Mouse (Mus musculus) forebrain, postnatal 0 days (tissue): ENCODE results near the gene Sh3gl3. TPM values are rescaled to one million over a fixed set of nuclear protein-coding genes. Genes with fewer than 3 reads are reported as not detected.
A peak's percentile ranks its signal among the peaks of the same experiment; 100 is the strongest.

Source experiments
- ATAC-seq: fragments of 200-750 bp; cut with Nextera tagmentation; 2 replicates; pipeline ENCODE4 v1.8.0; 2017; ENCODE audit warnings: mild to moderate bottlenecking, moderate library complexity
- DNase-seq: peaks from one replicate; pipeline ENCODE4 v3.0.0-alpha.2; 2015
- H3K27ac ChIP-seq: fragments of 300-500 bp; sonication (generic); 2 replicates; pipeline ENCODE4 v1.5.1; 2014; ENCODE audit warnings: low read depth, mild to moderate bottlenecking, antibody characterized with exemption, low read length, moderate library complexity, mixed read lengths
- H3K27me3 ChIP-seq: fragments of 300-500 bp; sonication (generic); 2 replicates; pipeline ENCODE4 v1.6.1; 2014; ENCODE audit warnings: mild to moderate bottlenecking, low read length, mixed read lengths; ENCODE audit not compliant: insufficient read depth
- H3K36me3 ChIP-seq: fragments of 300-500 bp; sonication (generic); 2 replicates; pipeline ENCODE4 v1.6.1; 2014; ENCODE audit warnings: mild to moderate bottlenecking, moderate library complexity; ENCODE audit not compliant: insufficient read depth
- H3K4me1 ChIP-seq: fragments of 300-500 bp; sonication (generic); 2 replicates; pipeline ENCODE4 v1.6.1; 2014; ENCODE audit warnings: antibody characterized with exemption; ENCODE audit not compliant: insufficient read depth
- H3K4me2 ChIP-seq: fragments of 300-500 bp; sonication (generic); 2 replicates; pipeline ENCODE4 v1.6.1; 2014; ENCODE audit warnings: low read depth, mild to moderate bottlenecking, moderate library complexity
- H3K4me3 ChIP-seq: fragments of 300-500 bp; sonication (generic); 2 replicates; pipeline ENCODE4 v1.5.1; 2014; ENCODE audit warnings: low read depth, low read length, mixed read lengths
- H3K9ac ChIP-seq: fragments of 300-500 bp; sonication (generic); 2 replicates; pipeline ENCODE4 v1.6.1; 2014; ENCODE audit warnings: mild to moderate bottlenecking
- H3K9me3 ChIP-seq: fragments of 300-500 bp; sonication (generic); 2 replicates; pipeline ENCODE4 v1.6.1; 2016; ENCODE audit warnings: low read length
- CTCF ChIP-seq: sonication (generic); IDR thresholded peaks from 2 replicates; pipeline ENCODE4 v1.5.1; 2016; ENCODE audit warnings: antibody characterized with exemption, control low read depth, low read depth
- WGBS: fragments of 180-500 bp; shearing (Covaris S2); extraction: QIAGEN DNeasy Blood & Tissue Kit; methylation state at CpG from one replicate; pipeline ENCODE4 v1.1.7; 2014; 5-methylcytosine and 5-hydroxymethylcytosine counted together
- polyA plus RNA-seq: library from polyadenylated mRNA; unstranded; fragments of >200 nt; fragmentation: Nextera tagmentation; extraction: Ambion mirVana; gene quantifications from 2 replicates; pipeline ENCODE4 v1.2.1, GENCODE M21; 2015
- total RNA-seq: library from RNA; depleted of rRNA; stranded (reverse); fragments of >200 nt; gene quantifications from 2 replicates; pipeline ENCODE4 v1.2.3, GENCODE M21; 2014

The Sh3gl3 gene
- total and polyA plus RNA-seq, 2 experiments from 2014 or later = 72.2 to 101 TPM

- no peak for DNase-seq
Observed at GRCm38 (mm10) chr7:82282011-82282410, 108.4 kb downstream of the Sh3gl3 start.

DNA sequence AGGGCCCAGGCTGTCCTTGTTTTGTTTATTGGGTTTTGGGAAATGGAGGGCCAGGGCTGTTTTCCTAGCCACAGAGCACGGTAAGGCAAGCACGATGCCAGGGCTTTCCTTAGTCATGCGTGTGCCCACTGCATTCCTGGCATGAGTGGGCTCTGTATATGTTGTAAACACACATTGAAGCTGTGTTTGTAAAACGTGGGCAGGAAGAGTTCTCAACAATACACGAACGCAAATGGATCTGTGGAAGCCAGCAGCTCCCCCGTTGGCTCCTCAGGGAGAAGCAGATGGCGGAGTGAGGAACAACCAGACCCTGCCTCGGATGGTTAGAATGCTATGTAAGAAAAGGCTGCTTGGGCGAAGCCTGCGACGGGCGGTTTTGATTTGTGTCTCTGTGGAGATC lies 108.8 kb downstream of the Sh3gl3 start:
- peak; percentile 81 for ATAC-seq
- H3K9ac ChIP-seq = no peak overlapping the region
- no peaks in the 10 kb centered on the region for H3K27me3 ChIP-seq
- H3K27ac ChIP-seq = no peak overlapping the region
- 60% methylated on average over 13 of the region's 13 CpGs for WGBS
- peak; percentile 52 for DNase-seq
- no peak for TF ChIP-seq CTCF
- H3K4me3 ChIP-seq = no peak overlapping the region
- no peak overlapping the region for H3K4me2 ChIP-seq
- no peaks in the 10 kb centered on the region for H3K9me3 ChIP-seq
- H3K36me3 ChIP-seq = peaks cover 3% of the 10 kb centered on the region; the same call in 1 of the 2 replicates
- H3K4me1 ChIP-seq = no peaks in the 10 kb centered on the region

More at GRCm38 (mm10) chr7:82282011-82282410, 108.4 kb downstream of the Sh3gl3 start:
- no peaks in the 10 kb centered on the region for H3K9me3 ChIP-seq
- H3K9ac ChIP-seq = no peak overlapping the region
- ATAC-seq = 0 out of 2 replicates have a peak, but pooled peaks have one; percentile 21
- WGBS = 83% methylated on average over 8 of the region's 8 CpGs
- no peak overlapping the region for H3K27ac ChIP-seq
- H3K4me3 ChIP-seq = no peak overlapping the region
- TF ChIP-seq CTCF = no peak
- no peaks in the 10 kb centered on the region for H3K4me1 ChIP-seq
- H3K4me2 ChIP-seq = no peak overlapping the region
- H3K27me3 ChIP-seq = no peaks in the 10 kb centered on the region
- H3K36me3 ChIP-seq = peaks cover 3% of the 10 kb centered on the region; the same call in 1 of the 2 replicates

- Histone ChIP-seq H3K4me2 (no peak overlapping the region), H3K4me1 (no peaks in the 10 kb centered on the region), H3K27me3 (no peaks in the 10 kb centered on the region), H3K36me3 (no peaks in the 10 kb centered on the region), H3K27ac (no peak overlapping the region), H3K4me3 (no peak overlapping the region), H3K9me3 (no peaks in the 10 kb centered on the region), H3K9ac (no peak overlapping the region)
- DNase-seq (no peak), ATAC-seq (no peak)
- TF ChIP-seq CTCF = peak; percentile 43
- 93% methylated on average over 2 of the region's 2 CpGs for WGBS
Observed at GRCm38 (mm10) chr7:82287242-82287641, 113.6 kb downstream of the Sh3gl3 start.

DNA sequence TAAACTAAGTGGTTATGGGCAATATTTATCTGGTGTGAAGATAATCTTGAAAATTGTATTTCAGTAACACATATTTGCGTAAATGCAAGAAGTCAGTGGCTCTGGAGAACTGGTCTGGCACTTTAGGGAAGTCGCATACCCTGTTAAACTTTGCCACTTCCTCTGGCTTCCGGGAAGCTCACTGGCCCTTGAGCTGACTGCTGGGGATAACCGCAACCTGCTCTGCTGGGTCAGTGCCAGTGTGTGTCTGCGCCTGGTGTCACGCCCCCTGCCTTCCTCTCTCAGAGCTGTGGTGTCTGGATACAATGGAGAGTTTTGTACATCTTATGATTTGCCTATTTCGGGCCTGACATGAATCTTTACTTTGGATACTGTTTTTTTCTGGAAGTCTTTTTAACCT lies 119.8 kb downstream of the Sh3gl3 start:
- Histone ChIP-seq H3K9ac (no peak overlapping the region), H3K4me3 (no peak overlapping the region), H3K27me3 (no peaks in the 10 kb centered on the region), H3K27ac (no peak overlapping the region), H3K4me1 (no peaks in the 10 kb centered on the region), H3K36me3 (no peaks in the 10 kb centered on the region), H3K4me2 (no peak overlapping the region), H3K9me3 (no peaks in the 10 kb centered on the region)
- 67% methylated on average over 7 of the region's 7 CpGs for WGBS
- ATAC-seq = no peak
- TF ChIP-seq CTCF = no peak
- DNase-seq = no peak

DNA sequence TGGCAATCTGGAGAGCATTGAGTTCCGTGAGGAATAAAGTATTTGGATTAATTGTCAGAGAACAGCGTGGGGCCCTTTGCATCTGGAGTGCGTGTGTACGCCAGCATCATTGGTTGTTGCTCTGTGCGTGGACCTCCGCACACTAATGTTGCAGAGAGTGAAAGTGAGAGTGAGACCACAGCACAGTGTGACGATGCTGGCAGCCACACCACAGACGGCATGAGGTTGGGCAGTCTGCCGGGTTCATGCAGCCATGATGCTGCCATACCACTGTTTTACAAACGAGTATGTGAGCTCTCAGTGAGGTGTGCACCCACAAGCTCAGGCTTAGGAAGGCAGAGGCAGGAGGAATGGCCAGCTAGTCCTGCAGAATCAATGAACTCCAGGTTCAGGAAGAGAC lies 120.4 kb downstream of the Sh3gl3 start:
- no peak overlapping the region for H3K4me3 ChIP-seq
- TF ChIP-seq CTCF = no peak
- H3K4me1 ChIP-seq = no peaks in the 10 kb centered on the region
- ATAC-seq (peak; percentile 61), DNase-seq (no peak)
- no peak overlapping the region for H3K27ac ChIP-seq
- no peak overlapping the region for H3K4me2 ChIP-seq
- no peaks in the 10 kb centered on the region for H3K9me3 ChIP-seq
- H3K36me3 ChIP-seq = no peaks in the 10 kb centered on the region
- H3K9ac ChIP-seq = no peak overlapping the region
- 44% methylated on average over 10 of the region's 10 CpGs for WGBS
- no peaks in the 10 kb centered on the region for H3K27me3 ChIP-seq

DNA sequence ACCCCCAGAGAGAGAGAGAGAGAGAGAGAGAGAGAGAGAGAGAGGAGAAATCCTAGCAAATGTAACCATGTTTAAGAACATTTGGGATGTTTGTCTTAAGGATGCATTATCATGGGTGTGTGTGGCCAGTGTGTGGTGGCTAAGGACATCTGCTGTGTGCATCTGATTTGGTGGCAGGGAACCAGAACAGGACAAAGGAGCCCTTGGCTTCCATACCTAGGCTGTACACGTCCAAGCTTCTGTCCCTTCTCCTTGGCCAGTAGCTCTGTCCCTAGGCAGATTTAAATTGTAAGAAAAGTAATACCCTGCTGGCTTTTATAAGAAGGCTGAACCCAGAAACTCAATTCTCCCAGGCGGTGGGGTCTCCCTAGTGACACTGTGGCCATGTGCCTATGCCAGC lies 121.0 kb downstream of the Sh3gl3 start:
- ATAC-seq (no peak), DNase-seq (no peak)
- no peaks in the 10 kb centered on the region for H3K4me1 ChIP-seq
- no peaks in the 10 kb centered on the region for H3K9me3 ChIP-seq
- H3K27ac ChIP-seq = no peak overlapping the region
- 56% methylated on average over 2 of the region's 2 CpGs for WGBS
- H3K9ac ChIP-seq = no peak overlapping the region
- no peak overlapping the region for H3K4me3 ChIP-seq
- no peaks in the 10 kb centered on the region for H3K36me3 ChIP-seq
- H3K27me3 ChIP-seq = no peaks in the 10 kb centered on the region
- no peak overlapping the region for H3K4me2 ChIP-seq
- TF ChIP-seq CTCF = no peak

GRCm38 (mm10) chr7:82308398-82308797 lies 134.8 kb downstream of the Sh3gl3 start:
- Histone ChIP-seq H3K27me3 (no peaks in the 10 kb centered on the region), H3K4me1 (no peaks in the 10 kb centered on the region), H3K36me3 (0 out of 2 replicates have a peak, but pooled peaks cover 5% of the 10 kb centered on the region), H3K4me2 (no peak overlapping the region), H3K4me3 (no peak overlapping the region), H3K9ac (no peak overlapping the region), H3K9me3 (no peaks in the 10 kb centered on the region), H3K27ac (no peak overlapping the region)
- TF ChIP-seq CTCF = no peak
- 22% methylated on average over 4 of the region's 4 CpGs for WGBS
- peak; percentile 21 for DNase-seq
- ATAC-seq = peak; percentile 45
